Mouse (Mus musculus) forebrain, embryonic 10.5 days (tissue): Measurements from ENCODE around the gene Tubb2b. TPM values are rescaled to one million over a fixed set of nuclear protein-coding genes. Genes with fewer than 3 reads are reported as not detected.
A peak's percentile ranks its signal among the peaks of the same experiment; 100 is the strongest.

Experiments used
- DNase-seq: peaks from one replicate; pipeline ENCODE4 v3.0.0-alpha.2; 2017; ENCODE audit warnings: low spot score; ENCODE audit errors: extremely low spot score
- H3K27ac ChIP-seq: fragments of 300-500 bp; sonication (generic); 2 replicates; pipeline ENCODE4 v1.5.1; 2016; ENCODE audit warnings: mild to moderate bottlenecking
- H3K27me3 ChIP-seq: fragments of 300-500 bp; sonication (generic); 2 replicates; pipeline ENCODE4 v1.6.1; 2016; ENCODE audit warnings: mild to moderate bottlenecking; ENCODE audit not compliant: poor library complexity, severe bottlenecking
- H3K36me3 ChIP-seq: fragments of 300-500 bp; sonication (generic); replicated peaks from 2 replicates; pipeline ENCODE4 v1.6.1; 2016; ENCODE audit warnings: mild to moderate bottlenecking, moderate library complexity
- H3K4me1 ChIP-seq: fragments of 300-500 bp; sonication (generic); 2 replicates; pipeline ENCODE4 v1.6.1; 2016
- H3K4me3 ChIP-seq: fragments of 300-500 bp; sonication (generic); 2 replicates; pipeline ENCODE4 v1.5.1; 2016; ENCODE audit warnings: mild to moderate bottlenecking, moderate library complexity
- H3K9me3 ChIP-seq: fragments of 300-500 bp; sonication (generic); 2 replicates; pipeline ENCODE4 v1.6.1; 2016; ENCODE audit warnings: mild to moderate bottlenecking, moderate library complexity
- WGBS: fragments of 180-500 bp; shearing (Covaris S2); methylation state at CpG from one replicate; pipeline ENCODE4 v1.1.7; 2016; 5-methylcytosine and 5-hydroxymethylcytosine counted together
- polyA plus RNA-seq: library from polyadenylated mRNA; unstranded; fragments of >200 nt; fragmentation: Nextera tagmentation; extraction: Ambion mirVana; gene quantifications from 2 replicates; pipeline ENCODE4 v1.2.1, GENCODE M21; 2016

The Tubb2b gene
- polyA plus RNA-seq, 1 experiment from 2014 or later, result 151 TPM

- Histone ChIP-seq H3K4me1 (peaks cover 53% of the 10 kb centered on the region), H3K9me3 (no peaks in the 10 kb centered on the region), H3K27ac (0 out of 2 replicates have a peak overlapping the region, but pooled peaks have one; percentile 48), H3K27me3 (no peaks in the 10 kb centered on the region), H3K36me3 (no peaks in the 10 kb centered on the region), H3K4me3 (no peak overlapping the region)
- DNase-seq, result no peak
- WGBS, result 77% methylated on average over 7 of the region's 7 CpGs
Observed at GRCm38 (mm10) chr13:34152695-34153094, 22.4 kb upstream of the Tubb2b start.

DNA sequence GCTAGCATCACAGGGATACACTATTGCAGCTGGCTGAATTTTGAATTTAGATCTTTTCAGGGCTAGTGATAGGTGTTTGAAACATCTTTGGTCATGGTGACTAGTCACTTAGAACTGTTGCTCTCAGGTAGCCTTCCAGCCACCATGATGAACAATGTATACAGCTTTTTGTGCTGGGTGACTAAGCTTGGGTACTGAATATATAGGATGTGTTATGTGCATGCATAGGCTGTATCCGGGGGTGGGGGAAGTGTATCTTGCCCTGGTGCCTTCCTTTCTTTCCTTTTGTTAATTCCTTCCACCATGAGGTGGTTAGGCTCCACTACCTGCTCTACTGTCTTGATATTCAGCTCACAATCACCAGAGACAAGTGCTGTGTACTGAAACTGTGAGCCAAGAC is 21.2 kb upstream of the Tubb2b start:
- no peak overlapping the region for H3K4me3 ChIP-seq
- DNase-seq, result no peak
- H3K27ac ChIP-seq, result peak overlapping the region; percentile 48; the same call in 1 of the 2 replicates
- no peaks in the 10 kb centered on the region for H3K9me3 ChIP-seq
- peaks cover 59% of the 10 kb centered on the region for H3K4me1 ChIP-seq
- no peaks in the 10 kb centered on the region for H3K36me3 ChIP-seq
- 96% methylated on average over 1 of the region's 1 CpGs for WGBS
- H3K27me3 ChIP-seq, result no peaks in the 10 kb centered on the region

- WGBS, result 12% methylated on average over 19 of the region's 19 CpGs
- Histone ChIP-seq H3K27me3 (no peaks in the 10 kb centered on the region), H3K4me1 (peaks cover 54% of the 10 kb centered on the region), H3K4me3 (peak overlapping the region; percentile 50), H3K36me3 (no peaks in the 10 kb centered on the region), H3K9me3 (no peaks in the 10 kb centered on the region), H3K27ac (peak overlapping the region; percentile 95)
- peak; percentile 45 for DNase-seq
Observed at GRCm38 (mm10) chr13:34150271-34151027, 20.2 kb upstream of the Tubb2b start.

DNA sequence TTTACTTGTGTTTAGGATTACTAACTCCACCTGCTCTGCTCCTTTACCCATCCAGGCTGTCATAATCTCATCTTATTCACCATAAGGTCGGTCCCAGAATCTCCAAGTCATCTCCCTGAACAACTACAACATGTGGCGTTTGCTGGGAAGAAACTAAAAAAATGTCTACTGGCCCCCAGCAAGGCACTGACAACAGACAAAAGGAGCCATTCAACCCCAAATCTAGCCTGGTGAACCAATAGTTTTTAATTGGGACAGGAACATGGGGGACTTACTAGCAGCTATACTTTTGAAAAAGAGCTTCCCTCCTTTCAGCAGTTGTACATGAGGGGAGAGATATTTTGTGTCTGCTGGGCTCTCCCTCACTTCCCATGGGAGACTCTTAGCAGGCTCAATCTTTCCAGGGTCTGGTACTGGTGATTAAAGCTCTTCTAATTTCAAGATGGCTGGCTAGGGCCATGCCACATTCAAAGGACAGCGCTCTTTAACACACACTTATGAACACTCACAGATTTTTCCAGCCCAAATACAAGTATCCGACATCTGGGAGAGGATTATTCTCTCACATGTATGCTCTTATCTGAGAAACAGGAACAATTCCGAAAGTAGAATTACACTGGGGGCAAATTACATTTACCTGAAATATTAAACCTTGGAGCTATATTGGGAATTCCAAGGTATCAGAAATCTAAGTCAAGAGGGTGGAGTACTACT is 19.4 kb upstream of the Tubb2b start:
- Histone ChIP-seq H3K36me3 (no peaks in the 10 kb centered on the region), H3K27me3 (no peaks in the 10 kb centered on the region), H3K4me3 (peak overlapping the region; percentile 50), H3K4me1 (peaks cover 52% of the 10 kb centered on the region), H3K27ac (peak overlapping the region; percentile 95), H3K9me3 (no peaks in the 10 kb centered on the region)
- no peak for DNase-seq
- WGBS, result 50% methylated on average over 5 of the region's 5 CpGs

GRCm38 (mm10) chr13:34148767-34149392 is 18.6 kb upstream of the Tubb2b start:
- peak overlapping the region; percentile 50 for H3K4me3 ChIP-seq
- peak; percentile 89 for DNase-seq
- WGBS, result 1% methylated on average over 23 of the region's 23 CpGs
- H3K27me3 ChIP-seq, result no peaks in the 10 kb centered on the region
- H3K36me3 ChIP-seq, result no peaks in the 10 kb centered on the region
- no peaks in the 10 kb centered on the region for H3K9me3 ChIP-seq
- H3K27ac ChIP-seq, result peak overlapping the region; percentile 95
- peaks cover 48% of the 10 kb centered on the region for H3K4me1 ChIP-seq

GRCm38 (mm10) chr13:34148181-34148580 is 17.9 kb upstream of the Tubb2b start:
- H3K27me3 ChIP-seq, result no peaks in the 10 kb centered on the region
- H3K27ac ChIP-seq, result peak overlapping the region; percentile 95
- WGBS, result 62% methylated on average over 3 of the region's 3 CpGs
- H3K36me3 ChIP-seq, result no peaks in the 10 kb centered on the region
- peaks cover 47% of the 10 kb centered on the region for H3K4me1 ChIP-seq
- DNase-seq, result no peak
- H3K4me3 ChIP-seq, result peak overlapping the region; percentile 50
- H3K9me3 ChIP-seq, result no peaks in the 10 kb centered on the region

GRCm38 (mm10) chr13:34146916-34147315 is 16.6 kb upstream of the Tubb2b start:
- H3K27me3 ChIP-seq, result no peaks in the 10 kb centered on the region
- H3K4me3 ChIP-seq, result no peak overlapping the region
- H3K9me3 ChIP-seq, result no peaks in the 10 kb centered on the region
- peak overlapping the region; percentile 95 for H3K27ac ChIP-seq
- no peaks in the 10 kb centered on the region for H3K36me3 ChIP-seq
- H3K4me1 ChIP-seq, result peaks cover 47% of the 10 kb centered on the region
- 62% methylated on average over 3 of the region's 3 CpGs for WGBS
- no peak for DNase-seq

- Histone ChIP-seq H3K27me3 (no peaks in the 10 kb centered on the region), H3K36me3 (no peaks in the 10 kb centered on the region), H3K4me1 (peaks cover 22% of the 10 kb centered on the region), H3K4me3 (no peak overlapping the region), H3K9me3 (no peaks in the 10 kb centered on the region), H3K27ac (peak overlapping the region; percentile 69)
- WGBS, result 60% methylated on average over 5 of the region's 5 CpGs
- DNase-seq, result no peak
Observed at GRCm38 (mm10) chr13:34143389-34143788, 13.1 kb upstream of the Tubb2b start.

DNA sequence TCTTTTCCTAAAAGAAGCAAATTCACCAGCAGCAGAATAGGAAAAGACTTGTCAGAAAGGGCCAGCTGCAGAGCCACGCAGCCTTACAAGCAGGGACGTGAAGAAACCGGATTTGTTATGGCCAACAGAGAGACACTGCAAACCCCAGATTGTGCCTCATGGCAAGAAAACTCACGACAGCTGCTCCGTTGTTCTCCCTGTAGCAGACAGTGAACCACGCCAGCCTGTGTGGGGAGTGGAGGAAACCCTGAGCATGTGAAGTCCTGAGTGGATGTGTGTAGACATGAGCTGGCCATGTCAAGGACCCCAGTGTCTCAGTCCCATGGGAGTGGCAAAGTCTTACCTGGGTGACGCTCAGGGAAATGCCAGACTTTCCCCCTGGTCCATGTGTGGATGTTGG is 6.3 kb upstream of the Tubb2b start:
- H3K4me1 ChIP-seq, result peaks cover 38% of the 10 kb centered on the region
- no peak overlapping the region for H3K4me3 ChIP-seq
- no peaks in the 10 kb centered on the region; the same call in 1 of the 2 replicates for H3K27me3 ChIP-seq
- no peaks in the 10 kb centered on the region for H3K9me3 ChIP-seq
- no peak for DNase-seq
- H3K36me3 ChIP-seq, result no peaks in the 10 kb centered on the region
- peak overlapping the region; percentile 62 for H3K27ac ChIP-seq
- WGBS, result 87% methylated on average over 7 of the region's 7 CpGs

GRCm38 (mm10) chr13:34134276-34134675 is 4.0 kb upstream of the Tubb2b start:
- Histone ChIP-seq H3K36me3 (no peaks in the 10 kb centered on the region; the same call in 1 of the 2 replicates), H3K4me3 (peak overlapping the region; percentile 78), H3K27me3 (no peaks in the 10 kb centered on the region; the same call in 1 of the 2 replicates), H3K27ac (peak overlapping the region; percentile 98), H3K9me3 (no peaks in the 10 kb centered on the region), H3K4me1 (peaks cover 55% of the 10 kb centered on the region)
- no peak for DNase-seq
- 42% methylated on average over 7 of the region's 7 CpGs for WGBS

- DNase-seq, result peak; percentile 79
- 2% methylated on average over 15 of the region's 15 CpGs for WGBS
Observed at GRCm38 (mm10) chr13:34133326-34134071, 3.2 kb upstream of the Tubb2b start.

DNA sequence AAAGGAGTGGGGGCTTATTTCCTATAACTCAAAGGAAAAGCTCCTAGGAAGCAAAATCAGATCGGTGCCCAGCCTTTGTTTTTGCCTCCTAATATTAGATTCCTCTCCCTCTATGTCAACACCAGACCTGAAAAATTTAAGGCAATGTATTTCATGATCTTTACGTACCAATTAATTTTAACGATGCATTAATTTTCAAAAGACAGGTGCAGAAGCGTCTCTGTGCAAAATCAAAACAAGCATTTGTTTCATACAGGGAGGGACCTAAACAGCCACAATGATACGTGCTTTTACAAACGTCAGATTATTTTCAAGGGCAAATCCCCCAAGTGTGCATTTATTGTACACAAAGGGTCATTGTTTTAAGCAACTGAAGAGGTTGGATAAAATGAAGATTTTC is 2.6 kb upstream of the Tubb2b start:
- 10% methylated on average over 6 of the region's 6 CpGs for WGBS
- Histone ChIP-seq H3K27ac (peak overlapping the region; percentile 98), H3K4me1 (peaks cover 68% of the 10 kb centered on the region), H3K9me3 (no peaks in the 10 kb centered on the region), H3K4me3 (peak overlapping the region; percentile 78), H3K27me3 (no peaks in the 10 kb centered on the region; the same call in 1 of the 2 replicates), H3K36me3 (peaks cover 14% of the 10 kb centered on the region)
- DNase-seq, result no peak

More at GRCm38 (mm10) chr13:34133326-34134071, 3.2 kb upstream of the Tubb2b start:
- H3K4me1 ChIP-seq, result peaks cover 62% of the 10 kb centered on the region
- peaks cover 8% of the 10 kb centered on the region for H3K36me3 ChIP-seq
- peak overlapping the region; percentile 78 for H3K4me3 ChIP-seq
- H3K9me3 ChIP-seq, result no peaks in the 10 kb centered on the region
- peak overlapping the region; percentile 98 for H3K27ac ChIP-seq
- H3K27me3 ChIP-seq, result no peaks in the 10 kb centered on the region; the same call in 1 of the 2 replicates
